Mouse (Mus musculus): ENCODE data around the gene Ogdh.

GRCm38 (mm10) chr11:6392857-6393256, 101.4 kb downstream of the Ogdh start:
- TF ChIP-seq GATA1 (IDR thresholded peaks at IDR 0.05; ENCODE audit: borderline replicate concordance, low read length) = no peak
- no peak for TF ChIP-seq FLI1 (IDR thresholded peaks at IDR 0.05; ENCODE audit: low read length)
